Mouse (Mus musculus) lung, postnatal 14 days (tissue): ENCODE results near the gene E130309D02Rik.

Experiments
- DNase-seq: peaks from one replicate; pipeline ENCODE4 v3.0.0; 2021

Gene E130309D02Rik

GRCm38 (mm10) chr5:143308825-143309224, 6.3 kb downstream of the E130309D02Rik start:
- no peak for DNase-seq

GRCm38 (mm10) chr5:143304251-143304650, 10.9 kb downstream of the E130309D02Rik start:
- DNase-seq: no peak

GRCm38 (mm10) chr5:143301296-143301695, 13.9 kb downstream of the E130309D02Rik start:
- DNase-seq: no peak

GRCm38 (mm10) chr5:143299686-143300085, 15.5 kb downstream of the E130309D02Rik start:
- DNase-seq: peak; percentile 63

GRCm38 (mm10) chr5:143298391-143298790, 16.8 kb downstream of the E130309D02Rik start:
- no peak for DNase-seq

GRCm38 (mm10) chr5:143297986-143298385, 17.2 kb downstream of the E130309D02Rik start:
- peak; percentile 34 for DNase-seq

- DNase-seq: no peak
Observed at GRCm38 (mm10) chr5:143295330-143295729, 19.8 kb downstream of the E130309D02Rik start.

- DNase-seq: no peak
Observed at GRCm38 (mm10) chr5:143294862-143295261, 20.3 kb downstream of the E130309D02Rik start.

GRCm38 (mm10) chr5:143293404-143293803, 21.8 kb downstream of the E130309D02Rik start, which contains the start of gene Zfp853:
Gene Zfp853, minus strand, starts transcription at chr5:143293623.
- no peak for DNase-seq

- DNase-seq: no peak
Observed at GRCm38 (mm10) chr5:143292879-143293278, 22.3 kb downstream of the E130309D02Rik start.

- DNase-seq: no peak
Observed at GRCm38 (mm10) chr5:143289299-143289698, 25.9 kb downstream of the E130309D02Rik start.

GRCm38 (mm10) chr5:143288378-143288911, 26.7 kb downstream of the E130309D02Rik start:
- no peak for DNase-seq

- no peak for DNase-seq
Observed at GRCm38 (mm10) chr5:143287774-143288328, 27.3 kb downstream of the E130309D02Rik start.

- no peak for DNase-seq
Observed at GRCm38 (mm10) chr5:143284762-143285161, 30.4 kb downstream of the E130309D02Rik start.

GRCm38 (mm10) chr5:143279247-143279646, 35.9 kb downstream of the E130309D02Rik start:
- DNase-seq: no peak

GRCm38 (mm10) chr5:143275761-143276160, 39.4 kb downstream of the E130309D02Rik start:
- no peak for DNase-seq

GRCm38 (mm10) chr5:143272540-143273330, 42.4 kb downstream of the E130309D02Rik start:
- no peak for DNase-seq

- DNase-seq: no peak
Observed at GRCm38 (mm10) chr5:143272108-143272507, 43.1 kb downstream of the E130309D02Rik start.

- no peak for DNase-seq
Observed at GRCm38 (mm10) chr5:143271642-143272041, 43.5 kb downstream of the E130309D02Rik start.

GRCm38 (mm10) chr5:143270151-143270519, 45.0 kb downstream of the E130309D02Rik start:
- DNase-seq: no peak

- DNase-seq: peak; percentile 73
Observed at GRCm38 (mm10) chr5:143269363-143270150, 45.6 kb downstream of the E130309D02Rik start, which contains the start of gene Zfp316. Gene Zfp316, minus strand, starts transcription at chr5:143270022.

GRCm38 (mm10) chr5:143268985-143269362, 46.2 kb downstream of the E130309D02Rik start:
- DNase-seq: no peak

GRCm38 (mm10) chr5:143266794-143267193, 48.4 kb downstream of the E130309D02Rik start:
- no peak for DNase-seq
